Mouse (Mus musculus) thymus, adult 2 months (tissue): Measurements from ENCODE around the gene Itpr2.

Experiments used
- CTCF ChIP-seq: fragments of 200-500 bp; IDR thresholded peaks from 2 replicates; pipeline ENCODE4 v1.5.1; 2012; ENCODE audit warnings: mild to moderate bottlenecking, control low read depth, low read length, moderate library complexity, borderline replicate concordance; ENCODE audit not compliant: control insufficient read depth, poor library complexity, insufficient read depth; ENCODE audit errors: extremely low read depth
- POLR2A ChIP-seq: fragments of 200-500 bp; IDR thresholded peaks from 2 replicates; pipeline ENCODE4 v1.6.1; 2012; ENCODE audit warnings: mild to moderate bottlenecking, low read length, control low read depth, moderate library complexity; ENCODE audit not compliant: control insufficient read depth, poor library complexity, insufficient read depth; ENCODE audit errors: extremely low read depth

DNA sequence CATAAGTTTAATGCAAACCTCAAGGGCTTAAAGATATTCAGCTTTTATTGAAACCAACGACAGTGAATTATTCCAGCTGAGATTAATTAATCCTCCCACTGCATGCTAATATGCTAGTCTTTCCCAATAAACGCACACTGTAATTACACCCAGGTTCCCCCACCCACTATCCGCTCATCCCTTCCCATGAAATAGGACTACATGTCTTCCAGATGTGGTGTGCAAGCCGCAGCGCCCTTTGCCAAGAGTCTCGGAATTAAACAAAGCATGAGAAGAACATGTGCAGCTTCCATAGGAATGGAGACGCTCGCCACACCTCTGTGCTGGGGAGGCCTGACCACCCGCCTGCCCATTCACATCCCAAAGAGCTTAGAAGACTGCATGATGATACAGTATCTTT lies 247.1 kb downstream of the Itpr2 start:
- TF ChIP-seq CTCF (no peak), POLR2A (no peak)
